Mouse (Mus musculus): Measurements from ENCODE around the gene 1700086D15Rik.

1700086D15Rik gene

DNA sequence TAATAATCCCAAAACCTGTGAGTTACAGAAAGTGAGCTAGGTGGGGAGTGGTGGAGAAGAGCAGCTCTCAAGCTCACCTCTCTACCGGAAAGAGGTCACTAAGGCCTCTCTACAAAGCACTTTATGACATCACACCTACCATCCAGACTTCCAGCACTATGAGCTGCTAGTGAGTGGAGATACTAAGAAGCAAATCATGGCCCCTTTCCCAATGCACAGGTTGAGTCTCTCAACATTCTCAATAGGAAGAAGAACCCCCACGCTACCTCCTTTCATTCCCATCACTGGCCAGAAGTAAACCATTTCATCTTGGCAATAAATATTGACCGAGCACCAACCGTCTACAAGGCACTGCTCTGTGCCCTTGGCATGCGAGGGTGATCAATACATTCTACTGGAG is at the start of gene 1700086D15Rik:
TSS of gene 1700086D15Rik (minus strand) at position 101 of the 400 bp plus-strand sequence.
- no peak for DNase-seq (ENCODE audit: low spot score in 2 of 2)

DNA sequence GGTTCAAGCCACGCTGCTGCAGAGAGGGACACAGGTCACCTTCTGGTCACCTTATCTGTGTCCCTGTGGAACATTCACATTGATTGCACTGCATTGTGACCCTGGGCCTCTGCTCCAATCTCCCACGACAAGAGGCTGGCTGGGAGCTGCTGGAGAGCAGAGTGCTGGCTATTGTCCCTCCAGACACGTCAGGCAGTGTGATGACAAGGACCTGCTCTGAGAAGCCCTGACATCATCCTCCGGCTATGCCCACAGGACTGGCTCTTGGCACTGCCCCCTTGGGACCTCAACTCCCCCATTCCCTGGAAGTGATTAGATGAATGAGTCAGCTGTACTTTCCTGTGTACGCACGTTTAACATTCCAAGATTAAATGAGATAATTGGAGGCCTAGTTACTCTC is 49.8 kb upstream of the 1700086D15Rik start:
- DNase-seq (ENCODE audit: low spot score in 2 of 2), result no peak

DNA sequence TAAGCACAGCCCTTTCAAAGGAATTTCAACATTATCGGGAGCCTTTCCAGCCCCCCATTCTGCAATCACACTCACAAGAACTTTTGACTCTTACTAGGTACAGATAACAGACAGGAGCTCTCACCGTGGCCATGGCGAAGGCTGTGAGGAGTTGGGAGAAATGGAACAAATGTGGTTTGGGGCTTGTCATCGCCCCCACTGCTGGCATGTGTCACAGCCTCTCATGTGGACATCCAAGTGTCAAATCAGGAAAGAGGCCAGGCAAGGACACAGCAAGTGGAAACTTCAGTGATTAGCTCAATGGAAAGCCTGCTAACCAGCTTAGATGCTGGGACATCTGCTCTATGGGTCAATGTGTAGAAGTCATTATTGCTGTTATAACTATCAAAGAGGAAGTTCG is 45.6 kb upstream of the 1700086D15Rik start:
- DNase-seq (ENCODE audit: low spot score in 2 of 2), result no peak

DNA sequence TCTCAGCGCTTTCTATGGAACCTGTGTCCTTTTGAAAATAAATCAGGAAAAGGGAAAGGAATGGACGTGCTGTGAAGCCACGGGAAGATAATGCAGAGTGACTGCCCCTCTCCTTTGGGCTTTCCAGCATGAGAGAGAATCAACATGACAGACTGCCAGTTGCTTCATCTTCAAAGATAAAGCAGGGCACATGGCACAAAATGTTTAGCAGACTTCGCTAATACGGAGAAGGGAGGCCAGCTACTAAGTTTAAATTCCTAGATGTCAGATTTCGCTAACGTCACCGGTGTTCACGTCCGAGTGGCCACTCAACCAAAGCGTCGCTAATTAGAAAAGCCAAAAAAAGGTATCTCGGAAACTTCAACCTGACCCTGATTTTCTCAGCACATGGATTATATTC is 45.0 kb upstream of the 1700086D15Rik start:
- DNase-seq (ENCODE audit: low spot score in 2 of 2), result no peak

DNA sequence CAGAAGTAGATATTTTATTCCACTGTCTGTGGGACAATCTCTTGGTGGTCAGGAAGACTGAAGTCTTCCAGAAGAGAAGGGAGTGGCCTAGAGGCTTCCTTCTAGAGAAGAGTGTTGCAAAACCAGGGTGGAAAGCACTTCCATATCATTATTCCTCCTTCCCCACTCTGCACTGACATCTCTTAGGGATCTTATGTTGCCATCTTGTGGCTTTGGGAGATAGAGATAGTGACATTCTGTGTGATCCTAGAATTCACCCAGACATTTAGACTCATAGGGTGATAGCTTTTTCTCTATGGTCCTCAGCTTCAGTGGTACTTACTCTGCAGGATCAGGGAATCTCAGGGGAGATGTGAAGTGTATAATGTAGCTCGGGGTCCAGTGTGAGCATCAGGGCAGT is 43.3 kb upstream of the 1700086D15Rik start:
- DNase-seq (ENCODE audit: low spot score in 2 of 2), result no peak

DNA sequence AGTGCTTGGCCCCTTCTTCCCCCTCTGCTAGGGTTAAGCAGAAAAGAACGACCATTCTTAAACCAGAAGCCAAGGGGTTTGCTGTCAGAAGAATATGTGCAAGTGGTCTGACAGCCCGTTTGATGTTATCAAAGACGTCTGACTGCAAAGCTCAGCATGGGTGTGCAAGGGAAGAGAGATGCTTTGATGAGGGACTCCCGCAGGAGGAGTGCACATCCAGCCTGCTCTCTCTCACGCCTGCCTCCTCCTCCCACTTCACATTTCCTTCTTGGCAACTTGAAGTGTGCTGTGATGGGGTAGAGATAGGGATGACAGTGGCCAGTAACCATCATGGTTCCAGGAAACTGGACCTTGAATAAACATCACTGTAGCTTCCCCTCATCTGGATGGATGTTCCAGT is 42.5 kb upstream of the 1700086D15Rik start:
- no peak for DNase-seq (ENCODE audit: low spot score in 2 of 2)

DNA sequence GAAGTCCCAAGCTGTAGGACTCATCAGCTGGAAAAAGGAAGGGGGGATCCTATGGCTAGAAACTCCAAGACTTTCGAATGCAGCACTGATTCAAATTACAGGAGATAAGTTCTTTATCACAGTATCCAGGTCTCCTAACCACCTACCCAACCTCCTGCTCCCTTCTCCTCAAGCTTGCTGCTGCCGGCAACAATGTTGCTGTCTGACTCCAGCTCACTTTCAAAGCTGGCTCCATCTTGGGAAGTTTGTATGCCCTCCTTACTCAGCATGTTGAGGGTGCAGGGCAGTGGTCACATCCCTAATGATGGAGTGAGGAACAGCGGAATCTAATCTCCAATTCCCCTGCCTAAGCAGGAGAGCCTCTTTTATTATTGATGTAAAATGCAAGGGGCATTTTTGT is 38.3 kb upstream of the 1700086D15Rik start:
- DNase-seq (ENCODE audit: low spot score in 2 of 2), result no peak

DNA sequence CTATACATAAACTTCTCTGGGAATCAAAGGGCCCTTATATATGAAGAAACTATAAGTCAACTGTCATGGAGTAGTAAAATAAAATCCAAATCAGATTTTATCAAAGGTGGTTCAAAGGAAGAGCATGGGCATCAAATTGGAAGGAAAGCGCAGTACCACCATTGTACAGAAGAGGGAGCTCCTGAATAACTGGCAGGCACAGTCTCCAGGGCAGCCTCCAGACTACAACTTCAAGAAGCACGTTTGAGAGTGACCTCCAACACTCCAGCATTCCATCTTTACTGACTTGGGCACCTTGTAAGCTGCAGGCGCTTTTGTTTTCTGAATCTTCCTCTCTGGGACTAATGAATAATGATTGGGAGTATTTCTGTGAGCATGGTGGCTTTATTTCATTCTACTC is 37.6 kb upstream of the 1700086D15Rik start:
- DNase-seq (ENCODE audit: low spot score in 2 of 2), result peak; percentile 43 to 82

DNA sequence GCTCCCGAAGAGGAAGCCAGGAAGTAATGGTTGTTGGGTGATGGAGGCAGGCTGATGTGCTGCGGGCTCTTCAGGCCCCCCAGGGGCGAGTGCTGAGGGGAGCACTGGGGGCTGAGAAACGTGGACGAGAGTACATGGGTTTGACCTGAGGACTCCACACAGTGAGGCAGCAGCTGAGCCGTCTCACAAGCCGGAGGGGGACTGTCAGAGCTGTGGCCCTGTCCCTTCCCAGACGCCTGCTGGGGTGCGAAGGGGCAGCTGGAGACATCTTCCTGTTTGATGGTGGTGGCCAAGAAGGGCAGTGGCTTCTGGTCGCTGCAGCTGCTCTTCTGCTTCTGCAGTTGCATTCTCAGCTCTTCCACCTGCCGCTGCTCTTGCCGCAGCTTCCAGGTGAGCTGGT is 27.3 kb upstream of the 1700086D15Rik start:
- no peak for DNase-seq (ENCODE audit: low spot score in 2 of 2)

DNA sequence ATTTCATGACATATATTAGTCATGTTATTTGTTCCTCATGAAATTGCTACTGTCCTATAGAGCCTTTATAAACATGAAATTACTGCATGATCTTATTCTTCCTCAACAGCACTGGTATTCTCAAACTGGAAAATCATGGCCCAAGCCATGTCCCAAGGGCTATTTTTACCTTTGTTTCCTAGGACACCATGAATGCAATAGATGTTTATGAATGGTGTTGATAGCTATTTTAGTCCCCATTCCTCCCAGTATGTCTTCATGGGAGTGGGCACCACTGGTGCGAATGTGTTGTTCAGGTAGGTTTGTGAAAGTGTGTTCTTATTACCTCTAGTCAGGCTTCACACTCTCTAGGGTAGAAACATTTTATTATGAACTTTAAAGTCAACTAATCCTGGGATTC is 25.4 kb upstream of the 1700086D15Rik start:
- DNase-seq (ENCODE audit: low spot score in 2 of 2), result no peak

DNA sequence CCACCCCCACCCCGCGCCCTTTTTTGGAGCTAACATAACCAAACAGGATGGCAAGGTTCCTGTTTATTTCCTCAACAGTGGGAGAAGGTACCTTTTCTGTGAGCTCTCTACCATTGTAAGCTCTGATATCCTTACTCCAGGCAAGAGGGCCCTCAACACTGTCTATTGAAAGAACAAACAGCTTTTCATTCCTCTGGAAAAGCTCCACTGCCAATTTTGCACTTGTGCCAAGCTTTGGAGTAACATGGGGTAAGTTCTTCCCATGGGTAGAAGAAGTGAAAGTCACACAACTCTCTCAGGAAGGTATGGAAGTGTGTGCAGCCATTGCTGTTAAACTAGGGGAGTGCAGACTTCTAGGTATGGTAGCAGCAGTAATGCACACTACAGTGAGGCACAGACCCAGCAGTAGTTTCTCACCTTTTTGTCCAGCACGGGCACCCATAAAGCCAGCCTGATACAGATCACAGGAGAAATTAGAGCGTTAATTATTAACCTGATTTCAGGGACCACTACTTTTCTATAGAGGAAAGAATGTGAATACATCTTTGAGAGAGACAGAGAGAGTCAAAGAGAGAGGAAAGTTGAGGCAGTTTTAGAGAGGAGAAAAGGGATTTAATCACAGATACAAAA is 10.5 kb upstream of the 1700086D15Rik start:
- DNase-seq (ENCODE audit: low spot score in 2 of 2), result no peak

DNA sequence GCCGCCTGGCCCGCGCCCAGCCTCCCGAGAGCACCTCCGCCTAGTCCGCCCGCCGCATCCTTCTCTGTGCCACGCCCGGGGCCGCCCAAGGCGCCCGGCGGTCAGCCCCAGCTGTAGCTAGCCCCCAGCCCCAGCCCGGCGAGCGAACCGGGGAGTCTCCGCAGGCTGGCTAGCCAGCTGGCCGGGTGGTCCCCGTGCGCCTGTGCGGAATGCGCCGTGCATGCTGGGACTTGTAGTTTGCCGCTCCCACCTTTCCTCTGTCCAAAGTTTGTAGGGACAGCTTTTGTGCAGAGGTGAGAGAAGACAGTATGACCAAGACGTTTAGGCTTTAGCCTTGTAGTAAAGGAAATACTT is 3.1 kb upstream of the 1700086D15Rik start, which contains the start of gene Arhgap44:
TSS of gene Arhgap44 (minus strand) at position 195 of the 354 bp plus-strand sequence.
- DNase-seq (ENCODE audit: low spot score in 2 of 2), result peak; percentile 48 to 62

DNA sequence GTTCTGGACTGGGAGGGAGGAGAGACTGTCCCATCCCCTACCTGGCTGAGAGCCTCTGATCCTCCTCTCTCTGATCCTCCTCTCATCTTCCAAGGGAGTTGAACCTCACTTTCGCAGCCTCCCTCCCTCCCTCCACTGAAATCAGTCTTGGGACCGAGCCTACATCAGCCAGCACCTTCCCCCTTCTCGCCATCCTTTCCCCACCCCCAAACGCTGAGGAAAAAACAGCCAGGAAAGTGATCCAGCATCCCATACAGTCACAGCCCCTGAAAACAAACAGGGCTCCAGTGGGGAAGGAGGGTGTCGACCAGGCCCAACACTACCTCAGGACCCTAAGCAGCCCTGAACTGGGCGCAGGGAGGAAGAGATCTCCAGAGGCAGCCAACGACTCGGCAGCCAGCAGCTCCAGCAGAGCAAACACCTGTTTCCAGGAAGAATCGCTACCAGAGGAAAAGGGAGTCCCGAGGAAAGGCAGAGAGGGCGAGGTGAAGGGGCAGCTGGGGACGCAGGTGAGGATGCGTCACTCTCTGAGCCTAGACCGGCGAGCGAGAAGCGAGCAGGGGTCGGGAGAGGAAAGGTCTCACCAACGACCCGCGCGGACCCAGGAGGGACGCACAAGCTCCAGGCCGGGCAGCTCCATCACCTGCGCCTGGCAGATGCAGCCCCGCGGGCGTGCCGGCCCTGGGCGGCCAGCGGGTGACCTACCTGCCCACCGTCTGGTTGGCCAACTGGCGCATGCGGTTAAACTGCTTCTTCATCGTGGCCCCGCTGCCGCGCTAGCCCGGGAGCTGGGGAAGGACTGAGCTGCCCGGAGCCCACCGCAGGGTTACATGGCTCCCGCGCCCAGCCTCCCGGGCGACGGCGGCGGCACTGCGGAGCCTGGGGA is 2.4 kb upstream of the 1700086D15Rik start:
- DNase-seq (ENCODE audit: low spot score in 2 of 2), result peak; percentile 20 to 37

DNA sequence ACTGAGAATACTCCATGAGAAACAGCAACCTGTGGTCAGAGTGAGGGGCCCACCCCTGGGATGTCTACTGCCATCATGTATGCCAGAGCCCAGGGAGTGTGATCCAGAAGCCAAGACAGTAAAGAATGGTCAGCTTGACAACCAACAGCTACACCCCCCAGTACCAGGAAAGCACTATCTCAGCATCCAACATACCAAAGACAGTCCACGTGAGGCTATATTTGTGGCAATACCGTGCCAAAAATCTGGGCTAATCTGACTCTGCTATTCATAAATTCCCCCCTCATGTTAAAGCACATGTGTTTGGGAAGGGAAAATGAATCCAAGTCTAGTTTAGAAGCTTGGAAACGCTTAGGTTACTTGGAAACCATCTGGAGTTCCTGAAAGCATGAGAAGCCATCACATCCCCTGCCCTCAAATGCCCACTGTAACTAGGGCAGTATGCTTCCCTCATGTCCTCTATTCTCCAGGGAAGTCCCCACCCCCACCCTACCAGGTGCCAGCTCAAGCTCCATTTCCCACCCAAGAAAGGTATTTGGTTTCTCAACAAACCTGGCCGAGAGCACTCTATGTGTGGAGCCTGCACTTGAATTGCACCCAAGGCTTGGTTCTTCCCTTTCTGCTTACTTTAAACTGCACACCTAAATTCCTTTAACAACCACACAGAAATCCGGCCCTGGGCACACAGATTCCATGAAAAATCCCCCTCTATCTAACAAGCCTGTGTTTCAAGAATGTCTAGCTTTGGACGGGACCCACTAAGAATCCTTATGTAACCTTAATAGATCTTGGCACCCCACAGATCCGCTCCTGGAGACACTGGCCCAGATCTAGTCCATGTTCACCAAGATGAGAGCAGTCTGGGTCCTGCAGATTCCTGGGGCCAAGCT is 1.5 kb upstream of the 1700086D15Rik start:
- no peak for DNase-seq (ENCODE audit: low spot score in 2 of 2)

DNA sequence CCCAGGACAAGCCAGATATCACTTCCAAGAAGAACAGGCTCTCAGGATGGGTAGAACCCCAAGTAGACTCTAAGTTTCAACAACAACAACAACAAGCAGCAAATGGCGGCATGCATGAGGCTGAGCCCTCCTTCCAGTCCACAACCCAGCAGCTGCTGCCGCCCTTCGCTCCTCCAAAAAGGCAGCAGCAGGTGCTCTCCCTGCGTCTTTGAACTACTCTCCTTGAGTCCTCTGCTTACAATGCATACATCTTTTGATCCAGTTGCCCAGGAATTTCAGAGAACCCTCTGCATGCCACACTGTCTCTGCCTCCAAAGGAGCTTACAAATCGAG is 1.1 kb downstream of the 1700086D15Rik start:
- DNase-seq (ENCODE audit: low spot score in 2 of 2), result no peak

DNA sequence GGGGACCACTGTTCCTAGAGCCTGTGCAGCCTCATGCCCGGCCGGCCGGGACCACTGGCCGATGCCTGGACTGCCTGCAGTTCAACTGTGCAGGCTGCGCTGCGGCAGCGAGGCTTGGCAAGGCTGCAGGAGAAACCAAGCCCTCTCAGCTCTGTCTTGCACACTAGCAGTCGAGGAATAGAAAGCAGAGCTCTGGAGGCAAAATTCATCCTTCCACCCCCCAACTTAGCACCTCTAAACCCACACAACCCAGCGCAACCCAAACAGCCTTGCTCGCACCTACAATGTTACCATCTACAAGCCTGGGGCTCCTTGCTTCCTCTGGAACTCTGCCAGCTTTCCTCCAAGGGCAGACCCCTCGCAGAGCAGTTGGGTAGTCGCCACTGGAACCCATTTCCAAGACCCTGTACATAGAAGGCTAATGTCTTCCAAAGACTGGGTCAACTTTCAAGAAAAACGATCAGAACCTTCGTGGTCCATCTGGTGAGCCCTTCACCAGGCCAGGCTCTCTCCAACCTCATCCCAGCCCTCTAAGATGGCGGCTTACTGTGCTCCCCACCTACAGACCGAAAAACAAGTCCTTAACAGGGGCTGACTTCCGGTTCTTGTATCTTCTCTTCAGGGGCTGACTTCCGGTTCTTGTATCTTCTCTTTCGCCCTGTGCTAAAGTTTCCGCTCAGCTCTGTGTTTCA is 1.6 kb downstream of the 1700086D15Rik start:
- no peak for DNase-seq (ENCODE audit: low spot score in 2 of 2)

DNA sequence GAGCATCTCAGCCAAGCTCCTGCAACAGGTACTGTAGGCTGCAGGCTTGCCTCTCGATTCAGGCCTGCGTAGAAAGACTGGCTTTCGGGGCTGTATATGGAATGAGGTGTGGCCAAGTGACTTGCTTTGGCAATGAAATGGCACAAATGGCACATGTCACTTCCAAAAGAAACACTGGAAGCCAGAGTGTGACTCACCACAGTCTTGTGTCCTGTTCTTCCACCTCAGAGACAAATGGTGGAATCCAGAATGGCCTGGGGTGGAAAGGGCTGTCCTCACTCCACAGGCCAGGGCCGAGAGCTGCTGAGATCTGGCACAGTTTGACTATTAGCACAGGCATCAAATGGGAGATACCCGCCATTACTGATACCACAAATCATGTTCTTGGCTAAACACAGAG is 6.7 kb downstream of the 1700086D15Rik start:
- DNase-seq (ENCODE audit: low spot score in 2 of 2), result no peak

DNA sequence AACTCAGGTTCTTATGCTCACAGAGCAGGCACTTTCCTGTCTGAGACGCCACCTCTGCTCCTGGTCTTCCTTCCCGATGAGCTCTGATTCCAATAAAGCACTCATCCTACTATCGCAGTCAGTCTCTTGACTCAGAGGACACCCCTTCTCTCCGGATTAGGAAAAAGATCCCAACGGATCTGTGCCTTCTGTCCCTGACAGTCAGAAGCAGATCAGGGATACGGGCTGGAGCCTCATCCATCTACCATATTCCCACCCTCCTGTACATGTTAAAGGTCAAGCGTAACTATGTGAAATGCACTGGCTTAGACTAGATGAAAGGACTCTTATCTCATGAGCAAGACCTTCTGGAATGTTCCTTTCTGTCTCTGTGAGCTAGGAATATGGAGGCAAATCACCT is 11.2 kb downstream of the 1700086D15Rik start:
- no peak for DNase-seq (ENCODE audit: low spot score in 2 of 2)

DNA sequence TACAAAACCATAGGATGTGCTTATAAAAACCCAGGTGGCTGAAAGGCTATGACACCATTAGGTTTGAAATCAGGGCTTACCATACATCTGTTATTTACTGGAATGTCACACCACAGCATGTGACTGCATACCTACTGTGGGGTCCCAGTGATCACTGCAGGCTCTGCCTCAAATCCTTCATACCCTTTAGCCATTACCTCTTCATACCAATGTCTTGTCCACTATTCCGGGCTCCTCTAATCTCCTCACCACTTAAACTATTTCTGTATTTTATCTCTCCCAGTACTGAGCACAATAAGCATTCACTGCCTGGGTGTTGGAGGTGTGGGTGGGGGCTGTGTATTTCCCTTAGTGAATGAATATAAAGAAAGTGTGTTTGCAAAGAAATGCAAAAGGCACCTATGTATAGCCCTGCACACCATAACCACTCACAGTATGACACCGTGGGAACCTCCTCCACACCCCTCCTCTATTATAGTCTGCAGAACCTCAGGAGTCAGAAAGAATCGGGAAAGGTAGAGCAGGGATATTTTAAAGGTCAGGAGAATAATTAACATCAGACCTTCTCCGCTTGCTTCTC is 16.8 kb downstream of the 1700086D15Rik start:
- no peak for DNase-seq (ENCODE audit: low spot score in 2 of 2)

DNA sequence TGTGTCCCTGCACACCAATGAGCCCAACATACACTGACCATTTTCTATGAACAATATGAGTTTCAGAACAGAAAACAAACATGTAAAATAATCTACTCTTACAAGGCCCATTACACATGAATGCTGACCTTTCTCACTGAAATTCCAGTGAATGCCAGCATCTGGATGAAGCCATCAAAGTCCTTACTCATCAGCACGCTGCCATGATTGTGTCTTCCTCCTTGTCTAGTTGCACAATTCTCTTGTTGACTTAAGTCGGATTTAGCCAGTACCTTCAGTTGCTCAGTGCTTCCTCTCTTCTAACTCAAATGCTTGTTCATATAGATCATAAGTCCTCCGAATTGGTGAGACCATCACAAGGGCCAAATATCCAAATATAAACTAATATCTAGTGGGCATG is 20.7 kb downstream of the 1700086D15Rik start:
- no peak for DNase-seq (ENCODE audit: low spot score in 2 of 2)

DNA sequence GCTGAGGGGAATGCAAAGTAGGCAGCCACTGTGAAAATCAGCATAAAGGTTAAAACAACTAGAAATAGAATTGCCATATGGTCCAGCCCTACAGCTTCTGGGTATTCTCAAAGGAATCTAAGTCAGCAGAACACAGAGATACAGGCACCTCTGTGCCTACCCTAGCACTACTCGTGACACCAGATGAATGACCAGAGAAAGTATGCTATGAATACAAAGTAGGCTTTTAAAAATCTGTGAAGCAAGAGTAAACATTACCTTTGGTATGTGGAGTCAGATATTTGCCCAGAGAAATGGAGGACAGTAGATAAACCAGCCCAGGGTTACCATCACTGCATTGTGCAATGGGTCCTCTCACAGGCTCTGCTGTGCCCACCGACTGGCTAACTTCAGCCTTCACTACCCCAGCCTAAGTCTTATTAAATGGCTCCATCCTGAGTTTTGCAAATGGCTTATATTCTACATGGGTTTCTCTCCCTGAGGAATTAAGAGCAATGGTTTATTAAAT is 22.5 kb downstream of the 1700086D15Rik start:
- no peak for DNase-seq (ENCODE audit: low spot score in 2 of 2)
